ENCODE assay signal across 8 mouse cellular contexts in genomic region chr14:18263427-18263826, GRCm38 (mm10). TPM values are rescaled to one million over a fixed set of nuclear protein-coding genes. Genes with fewer than 3 reads are reported as not detected.
A peak's percentile ranks its signal among the peaks of the same experiment; 100 is the strongest.
DNase-seq lines count a peak whose midpoint lies in the region; ATAC-seq and TF ChIP-seq lines count a peak whose summit lies in the region.

No protein-coding gene starts in this region.

- H3K9me3 ChIP-seq in kidney, embryonic 16.5 days (ENCODE audit: low read length): no peaks in the 10 kb centered on the region
- H3K9me3 ChIP-seq in MEL (replicated peaks; ENCODE audit: insufficient read depth, low read length): no peaks in the 10 kb centered on the region

- peak; percentile 48 to 54 for DNase-seq in cerebellum, postnatal 36 days
- no peak for DNase-seq in cerebellum, adult 9-10 months
- peak; percentile 65 for DNase-seq in kidney, postnatal 10 days
- peak; percentile 63 for DNase-seq in MEL (ENCODE audit: low read depth, low spot score)
- DNase-seq in heart, postnatal 4 days: peak; percentile 52
- no peak for DNase-seq in urinary bladder, postnatal 36 days (ENCODE audit: low spot score in 2 of 2)
- no peak for DNase-seq in gastrocnemius, adult 8-10 months (ENCODE audit: low spot score in 2 of 2)

- no peak for TF ChIP-seq POLR2A in MEL (IDR thresholded peaks at IDR 0.05; ENCODE audit: control insufficient read depth in 1 of 2, insufficient read depth in 1 of 2, low read depth in 1 of 2, low read length in 2 of 2, poor library complexity in 1 of 2)

- no peak overlapping the region for H3K9ac ChIP-seq in kidney, embryonic 16.5 days (replicated peaks; ENCODE audit: low read length)
- peak overlapping the region; percentile 7; the same call in 1 of the 2 replicates for H3K9ac ChIP-seq in MEL (ENCODE audit: control insufficient read depth, low read depth, low read length, poor library complexity, severe bottlenecking)

- ATAC-seq in kidney, embryonic 16.5 days (ENCODE audit: low FRiP score, low TSS enrichment): no peak

- no peak overlapping the region for H3K27ac ChIP-seq in kidney, embryonic 16.5 days (ENCODE audit: low read length)
- H3K27ac ChIP-seq in MEL (ENCODE audit: control insufficient read depth, low read depth, low read length): peak overlapping the region; percentile 42; the same call in 1 of the 2 replicates

- no peak for TF ChIP-seq RAD21 in MEL (IDR thresholded peaks at IDR 0.05; ENCODE audit: low read depth, low read length)

- H3K36me3 ChIP-seq in kidney, embryonic 16.5 days (ENCODE audit: insufficient read depth, low read length): peaks cover 26% of the 10 kb centered on the region
- peaks cover 3 to 11% of the 10 kb centered on the region in 2 experiments for H3K36me3 ChIP-seq in MEL (ENCODE audit: control insufficient read depth in 1 of 2, insufficient read depth in 2 of 2, low read length in 2 of 2)

- H3K4me3 ChIP-seq in kidney, embryonic 16.5 days (ENCODE audit: low read length): no peak overlapping the region
- H3K4me3 ChIP-seq in MEL (ENCODE audit: control insufficient read depth in 1 of 2, insufficient read depth in 1 of 2, low read depth in 2 of 2, low read length in 2 of 2): peak overlapping the region; percentile 34 to 64; a peak in 3 of 4 replicates

- peaks cover 2% of the 10 kb centered on the region; the same call in 1 of the 2 replicates for H3K4me1 ChIP-seq in kidney, embryonic 16.5 days (ENCODE audit: insufficient read depth, low read length)
- peaks cover 0 to 3% of the 10 kb centered on the region in 2 experiments; a peak in 2 of 4 replicates for H3K4me1 ChIP-seq in MEL (ENCODE audit: control insufficient read depth in 1 of 2, insufficient read depth in 2 of 2, low read length in 2 of 2)

- no peaks in the 10 kb centered on the region for H3K79me2 ChIP-seq in MEL (ENCODE audit: control insufficient read depth, insufficient read depth, low read length, poor library complexity)

- peak; percentile 30 to 34; a peak in 2 of 4 replicates for TF ChIP-seq EP300 in MEL (IDR thresholded peaks at IDR 0.05; ENCODE audit: low read depth in 1 of 2, low read length in 2 of 2)

- H3K27me3 ChIP-seq in kidney, embryonic 16.5 days (ENCODE audit: insufficient read depth, low read length): no peaks in the 10 kb centered on the region
- no peaks in the 10 kb centered on the region for H3K27me3 ChIP-seq in MEL (ENCODE audit: control insufficient read depth in 1 of 2, insufficient read depth in 2 of 2, low read length in 2 of 2)

- 70% methylated on average over 4 of the region's 4 CpGs for WGBS in kidney, embryonic 16.5 days

- H3K4me2 ChIP-seq in kidney, embryonic 16.5 days (replicated peaks; ENCODE audit: low read depth, low read length): no peak overlapping the region

- no peak for TF ChIP-seq CTCF in MEL (IDR thresholded peaks at IDR 0.05 in 2 of 3, conservative IDR thresholded peaks at IDR 0.05 in 1 of 3; ENCODE audit: control insufficient read depth in 1 of 3, insufficient read depth in 1 of 3, low read depth in 2 of 3, low read length in 3 of 3, poor library complexity in 1 of 3, severe bottlenecking in 1 of 3)

TF ChIP-seq in MEL, 35 proteins besides CTCF, POLR2A, EP300 and RAD21:
- TF ChIP-seq KAT2A (conservative IDR thresholded peaks at IDR 0.05; ENCODE audit: low read depth, low read length) (no peak), SIN3A (IDR thresholded peaks at IDR 0.05; ENCODE audit: low read length) (peak; percentile 61), MXI1 (IDR thresholded peaks at IDR 0.05; ENCODE audit: low read depth, low read length) (peak; percentile 44; the same call in 1 of the 2 replicates), ETS1 (IDR thresholded peaks at IDR 0.05; ENCODE audit: low read depth, low read length) (peak; percentile 64), TCF12 (IDR thresholded peaks at IDR 0.05; ENCODE audit: low read depth, low read length) (peak; percentile 25; the same call in 1 of the 2 replicates), MEF2A (IDR thresholded peaks at IDR 0.05; ENCODE audit: extremely low read depth, insufficient replicate concordance, low read depth, low read length, poor library complexity, severe bottlenecking) (no peak)

RNA-seq across cellular contexts. Expression of gene Nkiras1, which starts 7.5 kb away (rescaled TPM):
- polyA plus RNA-seq in kidney, embryonic 16.5 days (2015; fragmentation: Nextera tagmentation; extraction: Ambion mirVana): 13.3 and 18.4 TPM in 2 replicates
- 5.7 and 6.8 TPM in 2 replicates for total RNA-seq in MEL (2012; rRNA removed)
- polyA plus RNA-seq in MEL (2012; ENCODE audit: insufficient read depth in 1 of 2, insufficient read length in 2 of 2, low read depth in 1 of 2, low replicate concordance in 2 of 2, missing spikeins in 1 of 2): 1 to 10 TPM in 1 of 2 experiments, not detected in 1; 6.9 TPM
- total RNA-seq in heart, postnatal 4 days (2021): 10 to 100 TPM; 20.0 to 22.3 TPM
- 10 to 100 TPM; 31.0 to 33.9 (median 31.8) TPM for total RNA-seq in gastrocnemius, adult 8-10 months (2022)

RNA-seq across cellular contexts. Expression of gene Rpl15, which starts 7.8 kb away (rescaled TPM):
- polyA plus RNA-seq in kidney, embryonic 16.5 days (2015; fragmentation: Nextera tagmentation; extraction: Ambion mirVana): 366 and 373 TPM in 2 replicates
- 1,780 and 1,810 TPM in 2 replicates for total RNA-seq in MEL (2012; rRNA removed)
- polyA plus RNA-seq in MEL (2012; ENCODE audit: insufficient read depth in 1 of 2, insufficient read length in 2 of 2, low read depth in 1 of 2, low replicate concordance in 2 of 2, missing spikeins in 1 of 2): 100 to 1,000 TPM in 1 of 2 experiments, 10 to 100 TPM in 1; 99.6 to 885 TPM
- total RNA-seq in heart, postnatal 4 days (2021): 1,000 to 10,000 TPM in 1 of 2 experiments, 100 to 1,000 TPM in 1; 916 to 1,021 TPM
- total RNA-seq in gastrocnemius, adult 8-10 months (2022): 100 to 1,000 TPM; 522 to 585 (median 547) TPM

RNA-seq across cellular contexts. Expression of gene Nr1d2, which starts 24.5 kb away (rescaled TPM):
- 10.3 and 10.5 TPM in 2 replicates for polyA plus RNA-seq in kidney, embryonic 16.5 days (2015; fragmentation: Nextera tagmentation; extraction: Ambion mirVana)
- total RNA-seq in MEL (2012; rRNA removed): 5.4 and 6.1 TPM in 2 replicates
- polyA plus RNA-seq in MEL (2012; ENCODE audit: insufficient read depth in 1 of 2, insufficient read length in 2 of 2, low read depth in 1 of 2, low replicate concordance in 2 of 2, missing spikeins in 1 of 2): 1 to 10 TPM in 1 of 2 experiments, not detected in 1; 4.9 TPM
- total RNA-seq in heart, postnatal 4 days (2021): 10 to 100 TPM; 36.3 to 39.3 TPM
- 10 to 100 TPM; 82.6 to 91.5 (median 86.0) TPM for total RNA-seq in gastrocnemius, adult 8-10 months (2022)

Comparison
In these comparisons a context has a peak if more than half of its experiments do, and no peak if none do; other contexts are left out.
1. DNase-seq: peak in cerebellum, postnatal 36 days (2 of 2), kidney, postnatal 10 days (single experiment), MEL (single experiment) and heart, postnatal 4 days (single experiment); none in cerebellum, adult 9-10 months (single experiment), urinary bladder, postnatal 36 days (0 of 2) and gastrocnemius, adult 8-10 months (0 of 2).